Mouse (Mus musculus) bone marrow macrophage, adult 2 months (primary cell): ENCODE measurements at regions not wholly inside any gene's neighbourhood (a gene's known extent, or its start where the extent isn't known, plus 50 kb on each side); places are given as distances from the start of the nearest gene placed in this dataset.

Source experiments
- H3K27ac ChIP-seq: 2 replicates; pipeline ENCODE4 v1.5.1; 2012; ENCODE audit warnings: low read depth, low read length; ENCODE audit not compliant: insufficient read depth
- H3K4me1 ChIP-seq: 2 replicates; pipeline ENCODE4 v1.6.1; 2012; ENCODE audit warnings: low read length; ENCODE audit not compliant: control insufficient read depth, insufficient read depth
- H3K4me3 ChIP-seq: 2 replicates; pipeline ENCODE4 v1.5.1; 2012; ENCODE audit warnings: mild to moderate bottlenecking, low read length, moderate library complexity; ENCODE audit not compliant: insufficient read depth
- CTCF ChIP-seq: IDR thresholded peaks from 2 replicates; pipeline ENCODE4 v1.5.1; 2012; ENCODE audit warnings: low read depth, mild to moderate bottlenecking, low read length, moderate library complexity
- POLR2A ChIP-seq: IDR thresholded peaks from 2 replicates; pipeline ENCODE4 v1.6.1; 2012; ENCODE audit warnings: mild to moderate bottlenecking, low read depth, low read length, borderline replicate concordance

- H3K4me1 ChIP-seq: no peaks in the 10 kb centered on the region
- no peak overlapping the region for H3K4me3 ChIP-seq
- no peak for TF ChIP-seq POLR2A
- TF ChIP-seq CTCF: no peak
- H3K27ac ChIP-seq: no peak overlapping the region
Observed at GRCm38 (mm10) chr5:51850091-51850490, 282.6 kb upstream of the Ppargc1a start.

- H3K27ac ChIP-seq: no peak overlapping the region
- H3K4me3 ChIP-seq: no peak overlapping the region
- no peaks in the 10 kb centered on the region for H3K4me1 ChIP-seq
- TF ChIP-seq CTCF (no peak), POLR2A (no peak)
Observed at GRCm38 (mm10) chr5:51849236-51849635, 281.7 kb upstream of the Ppargc1a start.

- TF ChIP-seq POLR2A: no peak
- no peak for TF ChIP-seq CTCF
- no peaks in the 10 kb centered on the region for H3K4me1 ChIP-seq
- H3K4me3 ChIP-seq: no peak overlapping the region
- H3K27ac ChIP-seq: no peak overlapping the region
Observed at GRCm38 (mm10) chr5:51842189-51842588, 274.7 kb upstream of the Ppargc1a start.

- no peaks in the 10 kb centered on the region for H3K4me1 ChIP-seq
- TF ChIP-seq CTCF: no peak
- TF ChIP-seq POLR2A: no peak
- H3K4me3 ChIP-seq: no peak overlapping the region
- H3K27ac ChIP-seq: no peak overlapping the region
Observed at GRCm38 (mm10) chr5:51841763-51842162, 274.2 kb upstream of the Ppargc1a start.

GRCm38 (mm10) chr5:51840638-51841329 is 273.3 kb upstream of the Ppargc1a start:
- Histone ChIP-seq H3K27ac (no peak overlapping the region), H3K4me1 (no peaks in the 10 kb centered on the region), H3K4me3 (no peak overlapping the region)
- TF ChIP-seq POLR2A (no peak), CTCF (no peak)

GRCm38 (mm10) chr5:51839292-51839691 is 271.8 kb upstream of the Ppargc1a start:
- no peak overlapping the region for H3K27ac ChIP-seq
- no peaks in the 10 kb centered on the region for H3K4me1 ChIP-seq
- TF ChIP-seq CTCF (no peak), POLR2A (no peak)
- no peak overlapping the region for H3K4me3 ChIP-seq

GRCm38 (mm10) chr5:51830551-51830950 is 263.0 kb upstream of the Ppargc1a start:
- H3K4me3 ChIP-seq: no peak overlapping the region
- H3K4me1 ChIP-seq: no peaks in the 10 kb centered on the region
- H3K27ac ChIP-seq: no peak overlapping the region
- no peak for TF ChIP-seq CTCF
- no peak for TF ChIP-seq POLR2A

- Histone ChIP-seq H3K4me1 (no peaks in the 10 kb centered on the region), H3K27ac (no peak overlapping the region), H3K4me3 (no peak overlapping the region)
- TF ChIP-seq CTCF (no peak), POLR2A (no peak)
Observed at GRCm38 (mm10) chr5:51830015-51830414, 262.5 kb upstream of the Ppargc1a start.

- Histone ChIP-seq H3K4me3 (no peak overlapping the region), H3K27ac (no peak overlapping the region), H3K4me1 (no peaks in the 10 kb centered on the region)
- TF ChIP-seq POLR2A: no peak
- TF ChIP-seq CTCF: no peak
Observed at GRCm38 (mm10) chr5:51829606-51830005, 262.1 kb upstream of the Ppargc1a start.

- no peak for TF ChIP-seq POLR2A
- no peak for TF ChIP-seq CTCF
- Histone ChIP-seq H3K27ac (no peak overlapping the region), H3K4me3 (no peak overlapping the region), H3K4me1 (no peaks in the 10 kb centered on the region)
Observed at GRCm38 (mm10) chr5:51829020-51829419, 261.5 kb upstream of the Ppargc1a start.
